Mouse (Mus musculus): ENCODE measurements around the gene Mymx.
A peak's percentile ranks its signal among the peaks of the same experiment; 100 is the strongest.

Mymx gene

DNA sequence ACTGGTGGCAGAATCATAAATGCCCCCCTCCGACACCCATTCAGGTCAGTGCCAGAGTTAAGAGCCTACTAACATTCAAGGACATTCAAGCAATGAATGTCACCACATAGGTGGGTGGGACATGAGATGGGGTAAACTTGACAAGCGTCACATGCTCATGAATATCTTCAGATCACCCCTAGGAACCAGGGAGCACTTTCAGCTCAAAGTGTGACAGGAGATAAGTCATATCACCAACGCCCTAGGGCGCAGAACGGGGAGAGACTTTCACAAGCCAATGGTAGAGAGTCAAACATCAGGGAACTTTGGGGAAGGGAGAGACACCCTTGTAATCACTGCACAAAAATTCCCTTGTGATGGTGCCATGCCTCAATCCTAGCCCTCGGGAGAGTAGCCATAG lies 19.7 kb downstream of the Mymx start:
- Histone ChIP-seq H3K27me3 (ENCODE audit: insufficient read depth, low read length) (no peaks in the 10 kb centered on the region), H3K4me1 (replicated peaks; ENCODE audit: low read depth, low read length) (peaks cover 94% of the 10 kb centered on the region)

DNA sequence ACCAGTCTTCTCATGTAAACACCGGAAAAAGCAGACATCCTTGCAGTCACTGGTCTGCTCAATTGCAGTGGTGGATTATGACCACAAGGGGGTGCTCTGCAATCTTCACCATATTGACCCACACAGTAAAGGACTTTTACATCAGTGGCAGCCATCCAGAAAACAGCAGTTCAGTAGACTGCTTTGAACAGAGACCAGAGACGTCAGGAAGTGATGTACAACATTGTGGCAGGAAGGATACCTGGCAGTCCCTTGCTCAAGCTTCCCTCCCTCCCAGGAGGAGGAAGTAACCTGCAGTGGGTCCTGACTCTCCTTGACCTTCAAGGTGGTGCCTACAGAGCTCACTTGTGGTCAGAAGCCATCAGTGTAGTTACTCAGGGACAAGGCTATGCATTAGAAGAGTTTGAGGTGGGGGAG lies 20.3 kb downstream of the Mymx start:
- Histone ChIP-seq H3K36me3 (ENCODE audit: insufficient read depth, low read length) (peaks cover 37% of the 10 kb centered on the region), H3K4me1 (replicated peaks; ENCODE audit: low read depth, low read length) (peaks cover 94% of the 10 kb centered on the region), H3K27me3 (ENCODE audit: insufficient read depth, low read length) (no peaks in the 10 kb centered on the region), H3K4me3 (replicated peaks; ENCODE audit: low read length) (no peak overlapping the region), H3K9me3 (ENCODE audit: low read length) (no peaks in the 10 kb centered on the region)
- no peak for TF ChIP-seq POU5F1 (IDR thresholded peaks at IDR 0.05; ENCODE audit: borderline replicate concordance, low read length)
- peak; percentile 97 for TF ChIP-seq CTCF (conservative IDR thresholded peaks at IDR 0.05; ENCODE audit: low read length)

More for the DNA sequence above, 19.7 kb downstream of the Mymx start:
- TF ChIP-seq CTCF (conservative IDR thresholded peaks at IDR 0.05; ENCODE audit: low read length) (no peak), NANOG (IDR thresholded peaks at IDR 0.05; ENCODE audit: borderline replicate concordance, low read length) (no peak), POU5F1 (IDR thresholded peaks at IDR 0.05; ENCODE audit: borderline replicate concordance, low read length) (no peak)
- H3K4me3 ChIP-seq (replicated peaks; ENCODE audit: low read length): no peak overlapping the region
- no peaks in the 10 kb centered on the region for H3K9me3 ChIP-seq (ENCODE audit: low read length)
- H3K36me3 ChIP-seq (ENCODE audit: insufficient read depth, low read length): peaks cover 43% of the 10 kb centered on the region

DNA sequence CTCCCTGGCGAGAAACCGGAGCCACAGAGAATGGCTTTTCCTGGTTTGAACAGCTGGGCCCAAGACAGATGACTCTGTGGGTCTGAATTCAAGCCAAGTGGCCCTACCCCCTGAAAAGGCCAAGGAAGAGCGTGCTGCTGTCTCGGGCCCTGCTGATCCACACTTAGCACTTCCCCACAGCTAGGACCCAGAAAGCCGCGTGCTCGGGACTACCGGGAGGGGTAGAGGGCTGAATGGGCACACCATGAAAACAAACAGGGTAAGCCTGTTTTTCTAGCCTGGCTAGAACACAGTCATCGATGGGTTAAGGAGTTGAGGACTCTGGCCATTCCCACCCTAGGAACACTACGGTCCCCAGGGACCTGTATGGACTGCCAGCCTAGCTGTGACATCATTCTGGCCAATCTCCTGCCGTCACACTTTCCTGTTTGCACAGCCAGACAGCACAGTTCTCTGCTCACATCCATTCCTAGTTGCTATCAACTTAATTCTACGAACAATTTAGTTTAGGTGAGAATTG lies 20.9 kb downstream of the Mymx start:
- 0 out of 2 replicates have a peak overlapping the region, but pooled peaks have one; percentile 45 for H3K4me3 ChIP-seq (replicated peaks; ENCODE audit: low read length)
- no peaks in the 10 kb centered on the region for H3K9me3 ChIP-seq (ENCODE audit: low read length)
- no peaks in the 10 kb centered on the region for H3K27me3 ChIP-seq (ENCODE audit: insufficient read depth, low read length)
- TF ChIP-seq POU5F1 (IDR thresholded peaks at IDR 0.05; ENCODE audit: borderline replicate concordance, low read length) (no peak), CTCF (conservative IDR thresholded peaks at IDR 0.05; ENCODE audit: low read length) (no peak), NANOG (IDR thresholded peaks at IDR 0.05; ENCODE audit: borderline replicate concordance, low read length) (no peak)
- peaks cover 32% of the 10 kb centered on the region for H3K36me3 ChIP-seq (ENCODE audit: insufficient read depth, low read length)
- peaks cover 95% of the 10 kb centered on the region for H3K4me1 ChIP-seq (replicated peaks; ENCODE audit: low read depth, low read length)

DNA sequence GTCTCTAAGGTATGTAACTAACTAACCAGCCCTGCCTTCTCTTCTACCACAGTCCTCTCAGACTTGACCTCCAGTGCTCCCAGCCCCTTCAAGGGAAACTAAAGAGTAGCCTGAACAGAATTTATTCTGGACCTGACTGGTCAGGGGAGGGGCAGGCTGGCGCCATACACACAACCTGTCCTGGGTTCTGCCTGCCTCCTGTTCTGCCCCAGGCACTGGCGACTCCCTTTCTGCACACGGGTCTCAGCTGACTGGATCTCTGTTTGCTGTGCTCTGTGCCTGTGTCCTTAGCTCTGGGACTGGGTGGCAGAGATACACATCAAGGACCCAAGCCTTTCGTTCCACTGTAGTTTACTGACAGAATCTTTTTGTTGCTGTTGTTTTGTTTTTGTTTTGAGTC lies 22.3 kb downstream of the Mymx start:
- Histone ChIP-seq H3K27me3 (ENCODE audit: insufficient read depth, low read length) (no peaks in the 10 kb centered on the region), H3K4me3 (replicated peaks; ENCODE audit: low read length) (peak overlapping the region; percentile 41), H3K9me3 (ENCODE audit: low read length) (no peaks in the 10 kb centered on the region), H3K4me1 (replicated peaks; ENCODE audit: low read depth, low read length) (peaks cover 96% of the 10 kb centered on the region), H3K36me3 (ENCODE audit: insufficient read depth, low read length) (peaks cover 17% of the 10 kb centered on the region)
- TF ChIP-seq NANOG (IDR thresholded peaks at IDR 0.05; ENCODE audit: borderline replicate concordance, low read length): no peak
- TF ChIP-seq POU5F1 (IDR thresholded peaks at IDR 0.05; ENCODE audit: borderline replicate concordance, low read length): no peak
- no peak for TF ChIP-seq CTCF (conservative IDR thresholded peaks at IDR 0.05; ENCODE audit: low read length)

DNA sequence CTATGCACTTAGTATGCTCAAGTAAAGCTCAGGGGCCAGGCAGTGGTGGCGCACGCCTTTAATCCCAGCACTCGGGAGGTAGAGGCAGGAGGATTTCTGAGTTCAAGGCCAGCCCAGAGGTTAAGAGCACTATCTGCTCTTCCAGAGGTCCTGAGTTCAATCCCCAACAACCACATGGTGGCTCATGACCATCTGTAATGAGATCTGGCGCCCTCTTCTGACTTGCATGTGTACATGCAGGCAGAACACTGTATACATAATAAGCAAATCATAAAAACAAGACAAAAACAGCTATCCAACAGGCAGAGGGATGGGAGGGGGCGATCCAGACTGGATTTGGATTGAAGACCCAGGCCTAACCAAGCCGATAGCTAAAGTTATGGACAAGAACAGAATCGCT lies 23.1 kb downstream of the Mymx start:
- Histone ChIP-seq H3K27me3 (ENCODE audit: insufficient read depth, low read length) (no peaks in the 10 kb centered on the region), H3K4me3 (replicated peaks; ENCODE audit: low read length) (0 out of 2 replicates have a peak overlapping the region, but pooled peaks have one; percentile 41), H3K36me3 (ENCODE audit: insufficient read depth, low read length) (peaks cover 10% of the 10 kb centered on the region), H3K4me1 (replicated peaks; ENCODE audit: low read depth, low read length) (peaks cover 95% of the 10 kb centered on the region), H3K9me3 (ENCODE audit: low read length) (no peaks in the 10 kb centered on the region)
- peak; percentile 62 for TF ChIP-seq CTCF (conservative IDR thresholded peaks at IDR 0.05; ENCODE audit: low read length)
- no peak for TF ChIP-seq POU5F1 (IDR thresholded peaks at IDR 0.05; ENCODE audit: borderline replicate concordance, low read length)

DNA sequence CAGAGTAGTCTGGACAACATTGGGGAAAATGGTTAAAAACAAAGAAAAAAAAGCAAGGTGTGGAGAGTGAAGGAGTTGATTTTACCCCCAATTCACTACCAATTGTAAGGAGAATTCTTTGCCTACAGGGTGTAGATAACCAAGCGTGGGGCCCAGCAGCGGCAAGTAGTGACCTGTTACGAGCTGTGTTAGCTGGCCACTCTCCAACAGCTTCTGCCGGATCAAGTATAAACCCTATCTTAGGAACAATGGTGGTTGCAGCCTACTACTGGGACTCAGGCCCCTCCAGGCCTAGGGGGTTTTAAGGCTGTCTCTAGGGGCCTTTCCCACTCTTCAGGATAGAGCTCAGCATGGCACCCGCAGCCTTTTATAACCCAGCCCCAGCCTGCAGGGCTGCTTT lies 23.7 kb downstream of the Mymx start:
- no peaks in the 10 kb centered on the region for H3K27me3 ChIP-seq (ENCODE audit: insufficient read depth, low read length)
- H3K4me3 ChIP-seq (replicated peaks; ENCODE audit: low read length): no peak overlapping the region
- peaks cover 89% of the 10 kb centered on the region for H3K4me1 ChIP-seq (replicated peaks; ENCODE audit: low read depth, low read length)
- H3K9me3 ChIP-seq (ENCODE audit: low read length): no peaks in the 10 kb centered on the region
- no peak for TF ChIP-seq CTCF (conservative IDR thresholded peaks at IDR 0.05; ENCODE audit: low read length)
- TF ChIP-seq NANOG (IDR thresholded peaks at IDR 0.05; ENCODE audit: borderline replicate concordance, low read length): no peak
- TF ChIP-seq POU5F1 (IDR thresholded peaks at IDR 0.05; ENCODE audit: borderline replicate concordance, low read length): no peak
- H3K36me3 ChIP-seq (ENCODE audit: insufficient read depth, low read length): peaks cover 4% of the 10 kb centered on the region

DNA sequence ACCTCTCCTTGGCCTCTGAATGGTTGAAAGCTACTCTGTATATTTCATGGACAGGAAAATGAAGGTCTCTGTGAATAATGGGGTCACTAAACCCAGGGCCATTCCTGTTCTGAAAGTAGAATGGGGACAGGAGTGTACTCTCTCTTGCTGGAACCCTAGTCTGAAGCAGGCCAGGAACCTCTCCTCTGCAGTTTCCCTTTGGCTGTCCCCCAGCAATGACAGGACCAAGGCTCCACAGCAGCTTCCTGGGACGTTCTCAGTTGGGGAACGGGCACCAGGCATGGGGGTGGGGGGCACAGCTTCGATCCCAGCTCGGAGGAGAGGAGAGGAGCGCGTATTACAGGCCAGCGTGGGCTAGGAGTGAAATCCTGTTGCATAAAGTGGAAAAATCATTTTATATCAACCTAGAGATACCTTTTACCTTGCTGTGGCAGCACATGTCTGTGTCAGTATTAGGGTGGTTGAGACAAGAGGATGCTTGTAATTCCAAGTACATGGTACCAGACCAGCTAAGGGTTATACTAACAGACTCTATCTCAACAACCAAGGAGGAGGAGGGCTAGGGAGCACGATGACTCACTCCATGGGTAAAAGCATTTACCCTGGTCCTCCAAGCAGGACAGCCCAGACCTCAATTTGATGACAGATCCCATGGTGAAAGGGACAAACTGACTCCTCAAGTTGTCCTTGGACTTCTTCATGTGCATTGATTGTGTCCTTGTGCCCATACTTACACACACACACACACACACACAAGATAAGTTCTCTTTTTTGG lies 26.6 kb downstream of the Mymx start:
- H3K9me3 ChIP-seq (ENCODE audit: low read length): peaks cover 8% of the 10 kb centered on the region; the same call in 1 of the 2 replicates
- H3K4me3 ChIP-seq (replicated peaks; ENCODE audit: low read length): peak overlapping the region; percentile 98
- TF ChIP-seq POU5F1 (IDR thresholded peaks at IDR 0.05; ENCODE audit: borderline replicate concordance, low read length): no peak
- no peaks in the 10 kb centered on the region for H3K27me3 ChIP-seq (ENCODE audit: insufficient read depth, low read length)
- H3K36me3 ChIP-seq (ENCODE audit: insufficient read depth, low read length): peaks cover 23% of the 10 kb centered on the region
- H3K4me1 ChIP-seq (replicated peaks; ENCODE audit: low read depth, low read length): peaks cover 73% of the 10 kb centered on the region

DNA sequence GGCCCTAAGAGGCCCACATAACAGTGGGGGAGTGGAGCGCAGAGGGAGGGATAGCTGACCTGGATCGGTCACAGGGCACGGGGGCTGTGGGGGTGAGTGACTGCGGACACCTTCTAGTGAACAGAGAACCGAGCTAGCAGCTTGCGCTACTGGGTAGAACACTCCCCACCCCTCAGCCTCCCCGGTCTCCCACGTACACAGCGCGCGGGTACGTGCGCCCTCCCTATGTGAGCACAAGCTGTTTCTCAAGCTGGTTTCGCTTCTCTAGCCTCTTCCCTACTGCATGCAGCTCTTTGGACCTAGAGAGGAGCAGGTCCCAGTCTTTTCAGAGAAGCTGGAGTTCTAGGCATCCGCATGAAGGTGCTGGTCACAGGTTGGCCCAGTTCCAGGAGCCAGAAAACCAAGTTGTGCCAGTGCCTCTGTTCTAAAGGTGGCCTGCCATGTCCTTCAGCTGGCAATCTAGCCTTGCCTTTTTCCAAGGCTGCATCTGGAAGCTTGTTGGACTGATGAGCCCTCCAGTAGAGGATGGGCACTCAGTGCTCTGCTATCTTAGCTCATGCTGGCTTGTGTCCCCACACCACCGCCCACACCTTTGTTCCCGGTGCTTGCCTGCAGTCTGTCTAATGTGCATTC lies 27.7 kb downstream of the Mymx start:
- H3K4me3 ChIP-seq (replicated peaks; ENCODE audit: low read length): peak overlapping the region; percentile 98
- H3K36me3 ChIP-seq (ENCODE audit: insufficient read depth, low read length): peaks cover 33% of the 10 kb centered on the region
- TF ChIP-seq NANOG (IDR thresholded peaks at IDR 0.05; ENCODE audit: borderline replicate concordance, low read length) (peak; percentile 41; the same call in 1 of the 2 replicates), CTCF (conservative IDR thresholded peaks at IDR 0.05; ENCODE audit: low read length) (no peak)
- H3K9me3 ChIP-seq (ENCODE audit: low read length): peaks cover 19% of the 10 kb centered on the region; the same call in 1 of the 2 replicates
- no peaks in the 10 kb centered on the region for H3K27me3 ChIP-seq (ENCODE audit: insufficient read depth, low read length)
- peaks cover 73% of the 10 kb centered on the region for H3K4me1 ChIP-seq (replicated peaks; ENCODE audit: low read depth, low read length)
